Mouse (Mus musculus) testis, postnatal 10 days (tissue): ENCODE results near the gene Ece1.

ENCODE experiments used
- DNase-seq: peaks from one replicate; pipeline ENCODE4 v3.0.0; 2021; ENCODE audit warnings: low spot score

Gene Ece1

DNA sequence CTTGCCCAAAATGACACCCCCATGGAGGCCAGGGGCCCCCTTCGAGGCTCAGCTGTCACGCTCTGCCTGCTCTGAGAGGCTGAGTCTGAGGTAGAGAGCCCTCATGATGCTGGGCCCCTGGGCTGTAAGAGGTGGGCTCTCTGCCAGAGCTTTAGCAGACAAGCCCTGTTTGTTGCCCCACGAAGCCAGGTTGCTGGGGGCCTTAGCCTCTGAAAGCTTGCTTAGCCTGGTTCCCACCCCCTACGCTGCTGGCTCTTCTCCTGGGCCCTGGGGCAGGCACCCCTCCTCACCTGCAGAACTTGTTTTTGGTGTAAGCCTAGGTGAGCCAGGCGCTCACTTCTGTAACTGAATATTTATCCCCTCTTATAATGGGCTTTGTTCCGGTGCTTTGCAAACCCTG is 55.6 kb downstream of the Ece1 start:
- no peak for DNase-seq

DNA sequence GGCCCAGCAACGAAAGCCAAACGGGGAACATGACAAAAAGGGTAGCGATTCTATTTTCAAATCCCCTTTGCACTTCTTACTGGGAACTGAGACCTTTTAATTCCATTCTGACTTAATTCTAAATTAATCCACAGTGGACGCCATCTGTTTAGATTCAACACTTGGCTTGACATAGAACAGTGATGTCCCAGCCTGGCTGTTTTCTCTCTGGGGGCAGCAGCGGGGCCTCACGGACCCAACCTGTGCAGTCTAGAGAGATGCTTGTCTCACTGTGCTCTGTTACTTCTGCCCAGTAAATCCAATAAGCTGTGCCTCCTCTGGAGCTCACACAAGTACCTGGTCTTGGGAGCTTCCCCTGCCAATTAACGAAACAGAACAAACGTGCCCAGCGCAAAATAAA is 56.5 kb downstream of the Ece1 start:
- DNase-seq: no peak

GRCm38 (mm10) chr4:137919116-137919515 is 57.1 kb downstream of the Ece1 start:
- no peak for DNase-seq

GRCm38 (mm10) chr4:137920005-137920404 is 58.0 kb downstream of the Ece1 start:
- DNase-seq: no peak

DNA sequence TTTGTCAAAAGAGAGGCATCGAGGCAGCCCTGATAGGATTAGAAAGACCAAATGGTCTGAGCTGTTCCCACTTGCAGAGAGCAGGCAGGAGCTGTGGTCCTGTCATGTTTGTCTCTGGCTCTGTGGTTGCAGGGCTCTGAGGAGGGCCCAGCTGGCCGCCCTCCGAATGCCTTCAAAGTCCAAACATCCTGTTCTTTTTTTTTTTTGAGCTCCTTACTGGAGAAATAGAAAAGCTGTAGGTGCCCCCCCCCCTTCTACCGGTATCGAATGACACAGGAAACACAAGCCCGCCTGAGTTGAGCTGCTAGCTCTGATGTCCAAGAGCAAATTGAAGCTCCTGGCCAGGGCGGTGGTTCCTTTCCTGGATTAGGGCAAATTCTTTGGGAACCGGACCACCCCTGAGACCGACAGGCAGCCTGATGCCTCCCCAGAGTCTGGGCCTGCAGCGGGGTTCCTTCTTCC is 58.5 kb downstream of the Ece1 start:
- DNase-seq: no peak

DNA sequence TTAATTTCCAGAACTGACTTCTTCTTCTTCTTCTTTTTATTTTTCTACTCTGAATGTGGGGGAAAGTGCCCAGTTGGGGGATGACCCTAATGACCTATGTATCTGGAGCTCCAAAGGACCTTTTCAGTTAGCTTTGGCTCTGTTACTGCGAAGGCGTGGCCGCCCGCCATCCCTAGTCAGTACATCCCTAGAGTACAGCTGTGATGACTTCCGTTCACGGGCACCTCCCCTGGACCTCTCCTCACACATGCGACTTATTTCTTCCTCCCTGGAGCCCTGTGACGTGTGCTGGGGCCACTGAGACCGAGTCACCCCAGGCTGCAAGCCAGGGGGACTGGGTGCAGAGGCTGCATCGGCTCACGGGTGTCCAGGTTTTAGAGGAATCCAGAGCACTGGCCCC is 59.5 kb downstream of the Ece1 start:
- no peak for DNase-seq

- DNase-seq: no peak
Measured at GRCm38 (mm10) chr4:137923052-137923451, 61.0 kb downstream of the Ece1 start.

DNA sequence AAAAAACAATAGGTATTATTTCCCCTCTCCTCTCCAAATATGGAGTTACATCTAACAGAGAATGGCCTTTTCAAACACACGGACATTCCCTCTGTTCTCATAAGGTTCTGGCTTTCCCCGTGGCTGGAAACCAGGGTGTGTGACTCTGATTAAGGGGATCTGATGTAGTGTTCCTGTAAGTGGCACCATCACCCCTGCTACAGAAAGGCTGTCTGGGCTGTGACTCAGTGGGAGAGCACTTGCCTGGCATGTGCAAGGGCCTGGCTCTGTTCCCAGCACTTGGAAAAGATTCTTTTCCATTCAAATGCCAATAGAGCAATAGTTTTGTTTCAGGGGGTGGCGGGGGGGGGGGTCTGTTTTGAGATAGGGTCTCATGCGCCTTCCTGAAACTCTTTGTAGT is 63.1 kb downstream of the Ece1 start:
- no peak for DNase-seq

DNA sequence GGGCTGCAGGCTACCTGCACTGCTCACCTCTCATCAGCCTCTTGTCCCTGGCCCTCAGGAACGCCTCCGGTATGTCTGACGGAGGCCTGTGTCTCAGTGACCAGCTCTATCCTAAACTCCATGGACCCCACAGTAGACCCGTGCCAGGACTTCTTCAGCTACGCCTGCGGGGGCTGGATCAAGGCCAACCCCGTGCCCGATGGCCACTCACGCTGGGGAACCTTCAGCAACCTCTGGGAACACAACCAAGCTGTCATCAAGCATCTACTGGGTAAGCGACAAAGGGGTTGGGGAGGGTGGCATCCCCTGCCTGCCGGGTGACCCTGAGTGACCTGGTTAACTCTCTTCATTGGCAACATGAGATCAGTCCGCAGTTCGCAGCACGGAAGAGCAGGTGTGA is 64.1 kb downstream of the Ece1 start:
- no peak for DNase-seq

DNA sequence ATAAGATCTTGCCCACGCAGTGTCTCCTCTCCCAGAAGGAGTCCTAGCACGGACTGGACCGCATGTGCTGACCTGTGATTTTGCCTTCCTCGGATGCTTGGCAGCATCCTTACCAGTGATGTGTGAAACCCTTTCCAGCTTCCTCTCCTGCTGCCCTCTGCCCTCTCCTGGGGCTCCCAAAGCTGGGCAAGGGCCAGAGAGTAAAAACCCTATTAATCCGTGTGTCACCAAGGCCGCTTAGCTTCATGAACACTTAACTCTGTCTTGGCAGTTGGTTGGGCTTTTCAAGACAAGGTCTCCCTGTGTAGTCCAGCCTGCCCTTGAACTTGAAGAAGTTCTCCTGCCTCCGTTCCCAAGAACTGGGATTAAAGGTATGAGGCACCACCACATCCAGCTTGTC is 65.1 kb downstream of the Ece1 start:
- DNase-seq: no peak

GRCm38 (mm10) chr4:137927741-137928535 is 65.9 kb downstream of the Ece1 start:
- no peak for DNase-seq

DNA sequence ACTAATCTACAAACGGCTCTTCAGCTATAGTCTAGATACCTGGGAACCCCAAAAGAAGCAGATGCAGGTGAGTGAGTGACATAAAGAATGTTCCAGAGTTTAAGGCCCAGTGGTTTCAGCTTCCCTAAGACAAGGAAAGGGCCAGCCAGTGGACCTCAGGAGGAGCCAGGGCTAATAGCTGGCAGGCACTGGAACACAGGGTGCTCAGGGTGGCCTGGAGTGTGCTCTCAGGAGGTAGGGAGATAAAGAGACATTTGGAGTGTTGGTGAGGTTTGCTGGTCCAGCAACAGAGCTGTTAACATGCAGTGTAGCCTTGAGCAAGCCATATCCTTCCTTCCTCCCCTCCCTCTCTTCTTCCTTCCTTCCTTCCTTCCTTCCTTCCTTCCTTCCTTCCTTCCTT is 66.8 kb downstream of the Ece1 start:
- DNase-seq: no peak

GRCm38 (mm10) chr4:137929341-137930016 is 67.4 kb downstream of the Ece1 start:
- no peak for DNase-seq

DNA sequence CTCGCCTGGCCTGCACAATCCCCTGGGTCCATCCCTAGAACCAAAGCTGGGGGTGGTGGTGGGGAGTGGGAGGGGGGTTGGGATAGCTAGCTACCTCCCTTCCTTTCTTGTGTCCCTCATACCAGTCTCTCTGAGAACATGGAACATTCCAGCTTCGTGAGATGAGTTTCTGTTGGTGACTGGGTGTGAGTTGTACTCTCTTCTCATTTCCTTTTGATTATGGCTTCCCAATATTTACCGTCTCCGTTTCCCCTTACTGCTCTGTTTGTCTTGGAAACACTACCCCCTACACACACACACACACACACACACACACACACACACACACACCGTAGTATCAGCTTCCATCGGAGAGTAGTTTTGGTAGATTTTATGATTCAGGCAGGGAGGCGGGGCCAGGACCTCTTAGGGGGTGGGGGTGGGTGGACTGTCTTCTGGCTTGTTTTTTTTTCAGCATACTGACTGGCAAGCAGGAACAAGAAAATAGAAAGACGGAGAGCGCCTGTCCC is 68.5 kb downstream of the Ece1 start:
- DNase-seq: no peak

DNA sequence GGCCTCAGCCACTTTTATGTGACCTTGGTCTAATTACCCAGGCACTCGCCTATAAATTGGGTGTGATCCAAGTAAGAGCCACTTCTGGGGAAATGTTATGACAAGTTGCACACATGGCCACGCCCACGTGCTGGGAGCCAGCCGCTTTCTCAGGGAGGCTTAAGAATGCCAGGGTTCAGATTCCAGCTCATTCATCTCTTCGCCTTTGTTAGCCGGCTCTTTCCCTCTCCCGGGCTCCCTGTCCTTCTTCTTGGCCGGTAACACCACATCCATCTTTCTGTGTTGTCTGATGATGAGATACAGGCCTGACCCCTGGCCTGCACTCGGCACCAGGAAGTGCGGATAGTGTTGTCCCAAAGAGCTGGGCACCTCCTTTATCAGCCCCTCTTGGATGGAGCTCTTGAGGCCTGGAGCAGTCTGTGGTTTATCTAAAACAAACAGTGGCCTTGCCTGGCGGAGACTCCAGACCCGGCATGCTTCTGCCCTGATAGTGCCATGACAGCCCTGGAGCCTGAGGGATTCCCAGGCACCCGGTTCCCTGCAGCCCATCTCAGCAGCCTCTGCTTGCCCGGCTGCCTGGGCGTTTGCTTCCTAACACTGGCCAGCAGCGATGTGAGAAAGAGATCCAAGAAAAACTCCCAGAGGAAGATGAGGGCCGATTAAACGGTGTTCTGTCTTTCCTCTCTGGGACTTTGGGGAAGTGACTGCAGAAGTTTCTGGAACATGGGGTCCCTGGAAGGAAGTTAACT is 69.1 kb downstream of the Ece1 start:
- peak; percentile 82 for DNase-seq

DNA sequence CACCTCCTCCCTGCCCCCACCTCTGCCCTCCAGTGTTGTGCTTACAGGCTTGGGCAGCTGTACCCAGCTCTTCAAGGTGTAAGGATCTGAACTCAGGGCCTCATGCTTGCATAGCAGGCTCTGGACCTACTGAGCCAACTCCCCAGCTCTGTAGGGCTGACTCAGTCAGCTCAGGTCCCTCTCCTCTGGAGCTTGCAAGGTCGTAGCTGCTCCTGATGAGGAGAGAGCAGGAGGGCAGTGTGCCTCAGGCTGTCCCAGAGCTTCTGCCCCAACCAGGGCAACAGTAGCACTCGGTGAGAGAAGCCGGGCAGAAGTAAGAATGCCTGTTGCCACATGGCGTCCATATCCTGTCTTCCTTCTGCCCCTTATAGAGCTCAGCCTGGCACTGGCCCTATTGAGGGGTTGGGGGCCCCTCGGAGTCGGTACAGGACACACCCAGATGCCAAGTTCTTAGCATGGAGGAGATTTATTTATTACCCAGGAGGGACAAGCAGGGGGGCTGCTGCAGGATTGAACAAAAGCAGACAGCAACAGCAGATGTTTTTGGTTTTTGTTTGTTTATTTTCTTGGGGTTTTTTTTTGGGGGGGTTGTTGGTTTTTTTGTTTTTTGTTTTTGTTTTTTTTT is 70.6 kb downstream of the Ece1 start:
- no peak for DNase-seq

GRCm38 (mm10) chr4:137933328-137933727 is 71.3 kb downstream of the Ece1 start:
- DNase-seq: no peak

GRCm38 (mm10) chr4:137936134-137936533 is 74.1 kb downstream of the Ece1 start:
- no peak for DNase-seq

DNA sequence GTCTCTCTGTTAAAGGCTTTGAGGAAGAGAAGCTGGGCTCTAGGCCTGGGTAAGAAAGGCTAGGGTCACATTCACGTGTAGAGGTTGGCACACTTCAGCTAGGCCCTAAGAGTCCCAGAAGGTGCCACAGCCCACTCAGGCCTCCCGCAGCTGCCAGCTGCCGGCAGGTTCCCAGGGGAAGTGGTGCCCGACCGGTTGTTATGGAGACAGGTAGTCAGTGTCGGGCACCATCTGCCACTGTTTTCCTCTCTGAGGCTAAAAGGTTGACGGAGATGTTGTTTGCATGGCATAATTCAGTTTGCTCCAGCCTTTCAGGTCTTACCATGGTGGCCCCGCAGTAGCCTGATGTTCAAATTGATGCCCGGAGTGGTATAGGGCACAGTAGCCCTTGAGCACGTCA is 78.0 kb downstream of the Ece1 start:
- DNase-seq: no peak

DNA sequence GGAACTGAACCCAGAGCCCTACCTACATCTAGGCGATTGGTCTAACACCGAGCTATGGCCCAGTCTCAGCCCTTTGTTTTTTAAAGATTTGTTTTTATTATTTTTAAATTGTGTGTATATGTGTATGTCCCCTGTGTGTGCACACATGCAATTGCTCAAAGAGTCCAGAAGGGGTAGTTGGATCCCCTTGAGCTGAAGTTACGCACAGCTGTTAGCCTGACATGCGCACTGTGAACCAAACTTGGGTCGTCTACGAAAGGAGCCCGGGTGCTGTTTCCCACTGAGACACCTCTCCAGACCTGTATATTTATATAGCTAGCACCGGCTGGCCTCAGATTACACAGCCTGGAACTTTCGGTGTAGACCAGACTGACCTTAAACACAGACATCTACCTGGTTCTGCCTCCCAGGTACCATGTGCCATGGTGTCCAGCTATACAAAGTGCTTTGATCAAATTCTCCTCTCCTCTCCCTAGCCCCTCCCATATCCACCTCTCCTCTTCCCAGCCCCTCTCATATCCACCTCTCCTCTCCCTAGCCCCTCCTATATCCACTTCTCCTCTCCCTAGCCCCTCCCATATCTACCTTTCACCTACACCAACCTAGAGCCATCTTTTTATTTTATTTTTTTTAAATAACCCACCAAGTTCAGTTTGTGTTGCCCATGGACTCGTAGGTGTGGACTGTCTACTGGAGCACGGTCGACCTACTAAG is 79.3 kb downstream of the Ece1 start:
- no peak for DNase-seq
